Mouse (Mus musculus) bone marrow, adult 2 months (tissue): ENCODE measurements around the gene Drg1.

Experiments used
- CTCF ChIP-seq: fragments of 200-500 bp; IDR thresholded peaks from 2 replicates; pipeline ENCODE4 v1.5.1; 2011; ENCODE audit warnings: low read length, control low read depth; ENCODE audit not compliant: control insufficient read depth, insufficient read depth
- POLR2A ChIP-seq: fragments of 200-500 bp; IDR thresholded peaks from 2 replicates; pipeline ENCODE4 v1.6.1; 2011; ENCODE audit warnings: low read depth, mild to moderate bottlenecking, control low read depth, low read length, borderline replicate concordance; ENCODE audit not compliant: control insufficient read depth

- TF ChIP-seq CTCF: no peak
- TF ChIP-seq POLR2A: no peak
Observed at GRCm38 (mm10) chr11:3282887-3283286, 16.7 kb upstream of the Drg1 start.
